Mouse (Mus musculus): ENCODE measurements around the gene Dclk3. TPM values are rescaled to one million over a fixed set of nuclear protein-coding genes. Genes with fewer than 3 reads are reported as not detected.

The Dclk3 gene
- polyA plus RNA-seq, 1 experiment from 2014 or later: 0.12 TPM

DNA sequence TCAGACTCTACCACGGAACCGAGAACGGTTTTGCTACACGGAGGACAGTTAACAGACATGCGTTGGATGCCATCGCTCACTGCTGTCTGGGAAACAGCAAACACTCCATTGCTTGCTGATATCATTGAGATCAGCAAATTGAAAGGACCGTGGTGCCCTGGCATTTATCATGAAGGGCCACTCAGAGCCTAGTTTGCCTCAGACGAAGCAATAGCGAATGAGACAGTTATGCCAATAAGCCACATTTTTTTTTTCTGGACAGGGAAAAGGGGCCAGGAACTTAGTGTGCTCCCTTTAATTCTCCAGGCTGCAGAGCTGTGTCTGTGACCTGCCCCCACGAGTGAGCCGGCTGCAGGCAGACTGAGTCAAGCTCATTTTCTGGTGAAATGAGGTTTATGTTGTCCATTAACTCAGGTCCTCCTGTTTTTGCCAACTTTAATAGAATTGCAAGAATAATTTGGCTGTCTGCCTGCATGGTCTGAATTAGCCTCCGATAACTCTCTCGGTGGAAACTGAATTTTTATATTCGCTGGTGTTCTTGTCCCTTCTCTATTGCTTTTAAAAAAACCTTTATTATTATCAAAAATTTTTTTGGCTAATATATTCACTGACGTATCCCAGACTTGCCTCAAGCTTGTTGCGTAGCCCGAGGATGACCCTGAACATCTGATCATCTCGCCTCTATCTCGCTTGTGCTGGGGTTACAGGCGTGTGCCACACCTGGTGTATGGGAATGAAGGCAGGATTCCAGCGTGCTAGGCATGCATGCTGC, 35.0 kb downstream of the Dclk3 start:
- H3K4me2 ChIP-seq (ENCODE audit: low read depth, low read length): no peak overlapping the region
- WGBS (ENCODE audit: insufficient replicate concordance): 69% methylated on average over 21 of the region's 21 CpGs
- no peaks in the 10 kb centered on the region for H3K36me3 ChIP-seq (ENCODE audit: control insufficient read depth, insufficient read depth)
- H3K9ac ChIP-seq (ENCODE audit: low read depth, low read length): no peak overlapping the region
- no peak; the same call in 1 of the 2 replicates for ATAC-seq (ENCODE audit: low read depth)
- no peaks in the 10 kb centered on the region for H3K4me1 ChIP-seq (ENCODE audit: control insufficient read depth, low read depth, low read length)
- H3K27ac ChIP-seq (ENCODE audit: low read length): no peak overlapping the region
- H3K9me3 ChIP-seq (replicated peaks; ENCODE audit: control insufficient read depth, low read length): no peaks in the 10 kb centered on the region
- H3K27me3 ChIP-seq (ENCODE audit: control insufficient read depth, insufficient read depth, low read depth, low read length): no peaks in the 10 kb centered on the region
- no peak overlapping the region for H3K4me3 ChIP-seq (ENCODE audit: low read depth, low read length)

- H3K27ac ChIP-seq (ENCODE audit: low read length): no peak overlapping the region
- H3K4me2 ChIP-seq (ENCODE audit: low read depth, low read length): no peak overlapping the region
- H3K4me3 ChIP-seq (ENCODE audit: low read depth, low read length): no peak overlapping the region
- no peak overlapping the region for H3K9ac ChIP-seq (ENCODE audit: low read depth, low read length)
- ATAC-seq (ENCODE audit: low read depth): no peak
- H3K4me1 ChIP-seq (ENCODE audit: control insufficient read depth, low read depth, low read length): no peaks in the 10 kb centered on the region
- no peaks in the 10 kb centered on the region for H3K36me3 ChIP-seq (ENCODE audit: control insufficient read depth, insufficient read depth)
- no peaks in the 10 kb centered on the region for H3K9me3 ChIP-seq (replicated peaks; ENCODE audit: control insufficient read depth, low read length)
- no peaks in the 10 kb centered on the region for H3K27me3 ChIP-seq (ENCODE audit: control insufficient read depth, insufficient read depth, low read depth, low read length)
- 53% methylated on average over 3 of the region's 3 CpGs for WGBS (ENCODE audit: insufficient replicate concordance)
Observed at GRCm38 (mm10) chr9:111474458-111474745, 35.5 kb downstream of the Dclk3 start.

- no peak overlapping the region for H3K27ac ChIP-seq (ENCODE audit: low read length)
- no peak overlapping the region for H3K4me3 ChIP-seq (ENCODE audit: low read depth, low read length)
- H3K9ac ChIP-seq (ENCODE audit: low read depth, low read length): no peak overlapping the region
- no peaks in the 10 kb centered on the region for H3K27me3 ChIP-seq (ENCODE audit: control insufficient read depth, insufficient read depth, low read depth, low read length)
- ATAC-seq (ENCODE audit: low read depth): no peak
- no peaks in the 10 kb centered on the region for H3K9me3 ChIP-seq (replicated peaks; ENCODE audit: control insufficient read depth, low read length)
- no peaks in the 10 kb centered on the region for H3K36me3 ChIP-seq (ENCODE audit: control insufficient read depth, insufficient read depth)
- no peaks in the 10 kb centered on the region for H3K4me1 ChIP-seq (ENCODE audit: control insufficient read depth, low read depth, low read length)
- 69% methylated on average over 3 of the region's 3 CpGs for WGBS (ENCODE audit: insufficient replicate concordance)
- no peak overlapping the region for H3K4me2 ChIP-seq (ENCODE audit: low read depth, low read length)
Observed at GRCm38 (mm10) chr9:111475281-111475680, 36.4 kb downstream of the Dclk3 start.

- Histone ChIP-seq H3K36me3 (ENCODE audit: control insufficient read depth, insufficient read depth) (no peaks in the 10 kb centered on the region), H3K9me3 (replicated peaks; ENCODE audit: control insufficient read depth, low read length) (no peaks in the 10 kb centered on the region), H3K27me3 (ENCODE audit: control insufficient read depth, insufficient read depth, low read depth, low read length) (no peaks in the 10 kb centered on the region), H3K27ac (ENCODE audit: low read length) (no peak overlapping the region), H3K4me3 (ENCODE audit: low read depth, low read length) (no peak overlapping the region), H3K9ac (ENCODE audit: low read depth, low read length) (no peak overlapping the region), H3K4me2 (ENCODE audit: low read depth, low read length) (no peak overlapping the region), H3K4me1 (ENCODE audit: control insufficient read depth, low read depth, low read length) (no peaks in the 10 kb centered on the region)
- WGBS (ENCODE audit: insufficient replicate concordance): 65% methylated on average over 4 of the region's 4 CpGs
- no peak for ATAC-seq (ENCODE audit: low read depth)
Observed at GRCm38 (mm10) chr9:111475973-111476372, 37.1 kb downstream of the Dclk3 start.

DNA sequence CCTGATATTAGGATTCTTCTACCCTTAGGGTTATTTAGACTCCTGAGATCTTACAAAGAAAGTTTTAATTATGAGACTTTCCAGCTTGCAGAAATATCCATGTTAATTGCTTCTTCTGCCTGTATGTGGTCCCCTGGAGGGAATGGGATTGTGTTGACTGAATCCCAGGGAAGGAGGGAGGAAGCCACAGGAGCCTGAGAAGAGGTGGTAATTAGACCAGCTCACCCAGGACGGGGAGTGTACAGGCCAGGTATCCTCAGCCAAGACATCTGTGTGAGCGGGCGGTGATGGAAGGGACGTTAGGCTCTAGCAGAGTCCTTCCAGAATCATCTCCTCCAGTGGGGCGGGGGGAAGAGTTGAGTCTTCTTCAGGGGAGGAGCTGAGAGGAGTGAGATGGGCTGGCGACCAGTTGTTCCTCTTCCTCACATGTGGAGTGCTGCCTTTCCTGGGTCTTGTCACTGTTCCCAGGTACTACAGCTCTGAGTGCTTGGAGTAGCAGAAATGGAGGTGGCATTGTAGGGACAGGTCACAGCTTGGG, 37.7 kb downstream of the Dclk3 start:
- Histone ChIP-seq H3K27me3 (ENCODE audit: control insufficient read depth, insufficient read depth, low read depth, low read length) (no peaks in the 10 kb centered on the region), H3K9me3 (replicated peaks; ENCODE audit: control insufficient read depth, low read length) (no peaks in the 10 kb centered on the region), H3K9ac (ENCODE audit: low read depth, low read length) (no peak overlapping the region), H3K36me3 (ENCODE audit: control insufficient read depth, insufficient read depth) (no peaks in the 10 kb centered on the region), H3K27ac (ENCODE audit: low read length) (no peak overlapping the region), H3K4me3 (ENCODE audit: low read depth, low read length) (no peak overlapping the region), H3K4me1 (ENCODE audit: control insufficient read depth, low read depth, low read length) (no peaks in the 10 kb centered on the region), H3K4me2 (ENCODE audit: low read depth, low read length) (no peak overlapping the region)
- no peak for ATAC-seq (ENCODE audit: low read depth)
- 51% methylated on average over 6 of the region's 6 CpGs for WGBS (ENCODE audit: insufficient replicate concordance)

DNA sequence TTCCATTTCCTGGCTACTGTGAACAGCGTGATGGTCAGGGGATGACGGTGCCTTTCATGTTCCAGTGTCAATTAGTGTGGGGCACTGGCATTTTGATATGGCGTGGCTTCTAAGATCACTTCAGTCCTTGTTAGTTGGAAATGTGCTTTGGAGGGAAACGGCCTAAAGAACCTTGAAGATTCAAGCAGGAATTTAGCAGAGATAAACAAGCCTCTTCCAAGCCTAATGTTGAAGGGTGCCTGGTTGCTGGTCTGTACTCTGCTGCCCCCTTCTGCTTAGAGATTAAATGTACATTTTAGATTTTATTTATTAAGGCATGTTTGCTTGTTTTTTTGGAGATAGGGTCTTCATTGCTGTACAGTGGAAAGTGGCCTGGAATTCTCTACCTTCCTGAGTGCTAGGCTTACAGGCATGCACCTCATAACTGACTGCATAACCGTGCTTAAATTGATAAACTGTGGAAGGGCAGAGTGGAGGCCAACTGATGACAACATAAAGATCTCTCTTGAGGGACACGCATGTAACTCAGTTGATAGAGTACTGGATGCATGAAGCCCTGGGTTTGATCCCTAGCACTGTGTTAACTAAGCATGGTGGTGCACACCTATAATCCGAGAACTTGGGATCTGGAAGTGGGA, 40.1 kb downstream of the Dclk3 start:
- no peaks in the 10 kb centered on the region for H3K9me3 ChIP-seq (replicated peaks; ENCODE audit: control insufficient read depth, low read length)
- no peak overlapping the region for H3K4me2 ChIP-seq (ENCODE audit: low read depth, low read length)
- no peak overlapping the region for H3K27ac ChIP-seq (ENCODE audit: low read length)
- no peaks in the 10 kb centered on the region for H3K36me3 ChIP-seq (ENCODE audit: control insufficient read depth, insufficient read depth)
- no peak for ATAC-seq (ENCODE audit: low read depth)
- 41% methylated on average over 7 of the region's 7 CpGs for WGBS (ENCODE audit: insufficient replicate concordance)
- no peak overlapping the region for H3K4me3 ChIP-seq (ENCODE audit: low read depth, low read length)
- no peak overlapping the region for H3K9ac ChIP-seq (ENCODE audit: low read depth, low read length)
- no peaks in the 10 kb centered on the region for H3K4me1 ChIP-seq (ENCODE audit: control insufficient read depth, low read depth, low read length)
- H3K27me3 ChIP-seq (ENCODE audit: control insufficient read depth, insufficient read depth, low read depth, low read length): no peaks in the 10 kb centered on the region

DNA sequence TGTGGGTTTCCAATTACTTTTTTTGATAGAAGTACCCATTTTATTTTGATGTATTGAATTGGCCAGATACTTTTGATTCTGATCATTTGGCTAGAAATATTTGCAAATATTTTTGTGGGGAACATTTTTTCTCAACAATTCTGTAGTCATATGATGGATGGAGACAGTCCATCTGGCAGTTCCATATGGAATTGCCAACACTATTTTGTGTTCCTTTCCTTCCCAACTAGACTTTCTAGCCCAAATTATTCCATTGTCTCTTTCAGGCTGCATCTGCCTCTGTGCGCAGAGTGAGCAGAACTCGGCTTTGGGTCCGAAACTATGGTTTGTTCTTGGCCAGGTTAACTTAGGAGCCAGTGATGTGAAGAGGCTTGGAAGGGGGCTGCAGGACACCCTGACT, 42.1 kb downstream of the Dclk3 start:
- no peak overlapping the region for H3K27ac ChIP-seq (ENCODE audit: low read length)

GRCm38 (mm10) chr9:111486645-111487477, 48.0 kb downstream of the Dclk3 start:
- Histone ChIP-seq H3K9ac (ENCODE audit: low read depth, low read length) (no peak overlapping the region), H3K27me3 (ENCODE audit: control insufficient read depth, insufficient read depth, low read depth, low read length) (no peaks in the 10 kb centered on the region), H3K4me3 (ENCODE audit: low read depth, low read length) (no peak overlapping the region), H3K27ac (ENCODE audit: low read length) (no peak overlapping the region), H3K4me2 (ENCODE audit: low read depth, low read length) (no peak overlapping the region), H3K36me3 (ENCODE audit: control insufficient read depth, insufficient read depth) (no peaks in the 10 kb centered on the region), H3K9me3 (replicated peaks; ENCODE audit: control insufficient read depth, low read length) (no peaks in the 10 kb centered on the region), H3K4me1 (ENCODE audit: control insufficient read depth, low read depth, low read length) (no peaks in the 10 kb centered on the region)
- ATAC-seq (ENCODE audit: low read depth): no peak
- WGBS (ENCODE audit: insufficient replicate concordance): 56% methylated on average over 10 of the region's 10 CpGs

More for the DNA sequence above, 42.1 kb downstream of the Dclk3 start:
- Histone ChIP-seq H3K4me1 (ENCODE audit: control insufficient read depth, low read depth, low read length) (no peaks in the 10 kb centered on the region), H3K9me3 (replicated peaks; ENCODE audit: control insufficient read depth, low read length) (no peaks in the 10 kb centered on the region), H3K36me3 (ENCODE audit: control insufficient read depth, insufficient read depth) (no peaks in the 10 kb centered on the region), H3K4me2 (ENCODE audit: low read depth, low read length) (no peak overlapping the region), H3K27me3 (ENCODE audit: control insufficient read depth, insufficient read depth, low read depth, low read length) (no peaks in the 10 kb centered on the region), H3K4me3 (ENCODE audit: low read depth, low read length) (no peak overlapping the region), H3K9ac (ENCODE audit: low read depth, low read length) (no peak overlapping the region)
- ATAC-seq (ENCODE audit: low read depth): no peak
- WGBS (ENCODE audit: insufficient replicate concordance): 74% methylated on average over 3 of the region's 3 CpGs
